Mouse (Mus musculus): ENCODE results near the gene Nfib. TPM values are rescaled to one million over a fixed set of nuclear protein-coding genes. Genes with fewer than 3 reads are reported as not detected.
A peak's percentile ranks its signal among the peaks of the same experiment; 100 is the strongest.

Nfib gene
- polyA plus RNA-seq, 1 experiment, result 48.1 TPM

DNA sequence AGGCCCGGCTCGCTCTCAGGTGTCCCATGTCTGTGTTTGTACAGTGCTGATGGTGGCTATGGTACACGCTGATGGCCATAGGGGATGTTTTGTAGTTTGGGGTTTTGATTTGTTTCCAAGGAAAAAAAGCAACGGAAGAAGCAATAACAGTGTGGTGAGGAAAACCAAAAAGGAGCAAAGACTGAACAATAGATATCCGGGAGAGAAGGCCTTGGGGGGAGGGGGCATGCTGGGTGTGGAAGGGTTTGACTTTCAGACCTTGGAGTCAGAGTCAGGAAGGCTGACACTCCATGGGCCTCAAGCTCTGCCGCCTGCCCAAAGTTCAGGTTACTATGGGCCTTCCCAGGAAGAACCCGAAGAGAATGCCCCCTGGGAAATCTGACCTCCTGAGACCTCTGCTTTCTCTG, 197.3 kb downstream of the Nfib start:
- no peak for DNase-seq
- Histone ChIP-seq H3K4me1 (ENCODE audit: control insufficient read depth, insufficient read depth, low read length) (peaks cover 10% of the 10 kb centered on the region; the same call in 1 of the 2 replicates), H3K4me3 (replicated peaks; ENCODE audit: extremely low read depth, low read depth, low read length) (peak overlapping the region; percentile 48)
- 21% methylated on average over 7 of the region's 7 CpGs for WGBS
- no peak for TF ChIP-seq CTCF (IDR thresholded peaks at IDR 0.05; ENCODE audit: insufficient read depth, low read length)

- 9% methylated on average over 15 of the region's 15 CpGs for WGBS
- TF ChIP-seq CTCF (IDR thresholded peaks at IDR 0.05; ENCODE audit: insufficient read depth, low read length), result no peak
- Histone ChIP-seq H3K4me3 (replicated peaks; ENCODE audit: extremely low read depth, low read depth, low read length) (peak overlapping the region; percentile 44), H3K4me1 (ENCODE audit: control insufficient read depth, insufficient read depth, low read length) (peaks cover 9% of the 10 kb centered on the region; the same call in 1 of the 2 replicates)
- no peak for DNase-seq
These were observed 197.8 kb downstream of the Nfib start for GRCm38 (mm10) chr4:82507541-82508280.

GRCm38 (mm10) chr4:82506731-82507331, 198.7 kb downstream of the Nfib start:
- peak; percentile 73 for DNase-seq
- WGBS, result 2% methylated on average over 30 of the region's 30 CpGs
- Histone ChIP-seq H3K4me1 (ENCODE audit: control insufficient read depth, insufficient read depth, low read length) (peaks cover 4% of the 10 kb centered on the region; the same call in 1 of the 2 replicates), H3K4me3 (replicated peaks; ENCODE audit: extremely low read depth, low read depth, low read length) (peak overlapping the region; percentile 83)
- TF ChIP-seq CTCF (IDR thresholded peaks at IDR 0.05; ENCODE audit: insufficient read depth, low read length), result no peak
- peak; percentile 48; the same call in 1 of the 2 replicates for TF ChIP-seq POLR2A (IDR thresholded peaks at IDR 0.05; ENCODE audit: borderline replicate concordance, extremely low read depth, low read depth, low read length)

- Histone ChIP-seq H3K4me3 (replicated peaks; ENCODE audit: extremely low read depth, low read depth, low read length) (peak overlapping the region; percentile 83), H3K4me1 (ENCODE audit: control insufficient read depth, insufficient read depth, low read length) (peaks cover 4% of the 10 kb centered on the region; the same call in 1 of the 2 replicates)
- WGBS, result under 1% methylated on average over 57 of the region's 81 CpGs
- peak; percentile 93 for DNase-seq
- no peak for TF ChIP-seq CTCF (IDR thresholded peaks at IDR 0.05; ENCODE audit: insufficient read depth, low read length)
- TF ChIP-seq POLR2A (IDR thresholded peaks at IDR 0.05; ENCODE audit: borderline replicate concordance, extremely low read depth, low read depth, low read length), result peak; percentile 16; the same call in 1 of the 2 replicates
These were observed 199.3 kb downstream of the Nfib start for GRCm38 (mm10) chr4:82506081-82506730.

- DNase-seq, result peak; percentile 74
- 1% methylated on average over 72 of the region's 72 CpGs for whole genome bisulfite sequencing
- peak; percentile 83; the same call in 1 of the 2 replicates for TF ChIP-seq POLR2A (IDR thresholded peaks at IDR 0.05; ENCODE audit: borderline replicate concordance, extremely low read depth, low read depth, low read length)
- TF ChIP-seq CTCF (IDR thresholded peaks at IDR 0.05; ENCODE audit: insufficient read depth, low read length), result no peak
- Histone ChIP-seq H3K4me1 (ENCODE audit: control insufficient read depth, insufficient read depth, low read length) (peaks cover 8% of the 10 kb centered on the region), H3K4me3 (replicated peaks; ENCODE audit: extremely low read depth, low read depth, low read length) (peak overlapping the region; percentile 92)
These were observed 200.2 kb downstream of the Nfib start for GRCm38 (mm10) chr4:82505121-82506031.

- DNase-seq, result peak; percentile 65
- Histone ChIP-seq H3K4me1 (ENCODE audit: control insufficient read depth, insufficient read depth, low read length) (peaks cover 17% of the 10 kb centered on the region), H3K4me3 (replicated peaks; ENCODE audit: extremely low read depth, low read depth, low read length) (peak overlapping the region; percentile 92)
- no peak for TF ChIP-seq POLR2A (IDR thresholded peaks at IDR 0.05; ENCODE audit: borderline replicate concordance, extremely low read depth, low read depth, low read length)
- TF ChIP-seq CTCF (IDR thresholded peaks at IDR 0.05; ENCODE audit: insufficient read depth, low read length), result no peak
- WGBS, result under 1% methylated on average over 62 of the region's 62 CpGs
These were observed 201.0 kb downstream of the Nfib start for GRCm38 (mm10) chr4:82504284-82505120.

- no peak for TF ChIP-seq CTCF (IDR thresholded peaks at IDR 0.05; ENCODE audit: insufficient read depth, low read length)
- TF ChIP-seq POLR2A (IDR thresholded peaks at IDR 0.05; ENCODE audit: borderline replicate concordance, extremely low read depth, low read depth, low read length), result no peak
- peaks cover 20% of the 10 kb centered on the region for H3K4me1 ChIP-seq (ENCODE audit: control insufficient read depth, insufficient read depth, low read length)
- whole genome bisulfite sequencing, result 2% methylated on average over 10 of the region's 10 CpGs
- H3K4me3 ChIP-seq (replicated peaks; ENCODE audit: extremely low read depth, low read depth, low read length), result peak overlapping the region; percentile 92
- DNase-seq, result no peak
These were observed 201.6 kb downstream of the Nfib start for GRCm38 (mm10) chr4:82504015-82504283.

- peaks cover 20% of the 10 kb centered on the region for H3K4me1 ChIP-seq (ENCODE audit: control insufficient read depth, insufficient read depth, low read length)
- H3K4me3 ChIP-seq (replicated peaks; ENCODE audit: extremely low read depth, low read depth, low read length), result peak overlapping the region; percentile 92
- WGBS, result 9% methylated on average over 8 of the region's 8 CpGs
- DNase-seq, result no peak
- TF ChIP-seq POLR2A (IDR thresholded peaks at IDR 0.05; ENCODE audit: borderline replicate concordance, extremely low read depth, low read depth, low read length), result no peak
- TF ChIP-seq CTCF (IDR thresholded peaks at IDR 0.05; ENCODE audit: insufficient read depth, low read length), result no peak
These were observed 202.1 kb downstream of the Nfib start for GRCm38 (mm10) chr4:82503274-82504014.

Measured in lung, adult 2 months (tissue).